Mouse (Mus musculus) kidney, adult 8-10 months (tissue): ENCODE results near the gene Pllp.
A peak's percentile ranks its signal among the peaks of the same experiment; 100 is the strongest.

Experiments used
- DNase-seq, 2 experiments: peaks; one replicate each; pipeline ENCODE4 v3.0.0; 2022

Gene Pllp

GRCm38 (mm10) chr8:94702844-94703813 lies 7.1 kb upstream of the Pllp start:
- DNase-seq, result peak; percentile 79 to 89

GRCm38 (mm10) chr8:94702156-94702555 lies 6.1 kb upstream of the Pllp start:
- DNase-seq, result no peak

- DNase-seq, result no peak
Measured at GRCm38 (mm10) chr8:94700421-94700935, 4.4 kb upstream of the Pllp start.

- no peak for DNase-seq
Measured at GRCm38 (mm10) chr8:94699366-94699765, 3.3 kb upstream of the Pllp start.

GRCm38 (mm10) chr8:94697956-94698355 lies 1.9 kb upstream of the Pllp start:
- no peak for DNase-seq

GRCm38 (mm10) chr8:94696566-94696965 lies 488 bp upstream of the Pllp start:
- no peak for DNase-seq

GRCm38 (mm10) chr8:94695341-94695993 lies 611 bp downstream of the Pllp start:
- DNase-seq, result peak; percentile 75 to 83

- no peak for DNase-seq
Measured at GRCm38 (mm10) chr8:94694701-94695100, 1.4 kb downstream of the Pllp start.

GRCm38 (mm10) chr8:94685953-94686352 lies 10.1 kb downstream of the Pllp start:
- peak; percentile 73 to 77 for DNase-seq

- DNase-seq, result no peak
Measured at GRCm38 (mm10) chr8:94684287-94684686, 11.8 kb downstream of the Pllp start.

- peak; percentile 39 to 60 for DNase-seq
Measured at GRCm38 (mm10) chr8:94682732-94683524, 13.2 kb downstream of the Pllp start.

GRCm38 (mm10) chr8:94680414-94680813 lies 15.7 kb downstream of the Pllp start:
- no peak for DNase-seq

- DNase-seq, result no peak
Measured at GRCm38 (mm10) chr8:94678582-94678981, 17.5 kb downstream of the Pllp start.

GRCm38 (mm10) chr8:94675923-94676322 lies 20.2 kb downstream of the Pllp start:
- DNase-seq, result no peak

GRCm38 (mm10) chr8:94674384-94674783 lies 21.7 kb downstream of the Pllp start:
- no peak for DNase-seq

- peak; percentile 95 to 96 for DNase-seq
Measured at GRCm38 (mm10) chr8:94666456-94667308, 29.4 kb downstream of the Pllp start, which contains the start of gene Arl2bp. Gene Arl2bp, plus strand, starts transcription at chr8:94666600.

GRCm38 (mm10) chr8:94664722-94665121 lies 31.4 kb downstream of the Pllp start:
- DNase-seq, result peak; percentile 35 to 59

- no peak for DNase-seq
Measured at GRCm38 (mm10) chr8:94660418-94660817, 35.7 kb downstream of the Pllp start.

GRCm38 (mm10) chr8:94658031-94658430 lies 38.0 kb downstream of the Pllp start:
- no peak for DNase-seq

- DNase-seq, result no peak
Measured at GRCm38 (mm10) chr8:94654994-94655393, 41.1 kb downstream of the Pllp start.

- DNase-seq, result no peak
Measured at GRCm38 (mm10) chr8:94652951-94653350, 43.1 kb downstream of the Pllp start.

GRCm38 (mm10) chr8:94649496-94649895 lies 46.6 kb downstream of the Pllp start:
- no peak for DNase-seq
